In genomic region chr10:110477689-110478314, GRCm38 (mm10) we compare ENCODE assay signal across 11 mouse cellular contexts. TPM values are rescaled to one million over a fixed set of nuclear protein-coding genes. Genes with fewer than 3 reads are reported as not detected.
DNase-seq lines count a peak whose midpoint lies in the region; ATAC-seq lines count a peak whose summit lies in the region.
"Had no signal": no experiment of that assay in that cellular context is flagged by ENCODE, and none has a peak within 500 bp of the region (broad histone marks: within the 10 kb centered on the region; RNA-seq: fewer than 3 reads in every experiment).

No protein-coding gene starts in this region.

- no peak overlapping the region for H3K4me2 ChIP-seq in forebrain, embryonic 11.5 days (ENCODE audit: low read depth, low read length, severe bottlenecking)
- peak overlapping the region; percentile 15; the same call in 1 of the 2 replicates for H3K4me2 ChIP-seq in forebrain, embryonic 12.5 days
- H3K4me2 ChIP-seq in neural tube, embryonic 14.5 days (ENCODE audit: low read depth, low read length) = peak overlapping the region; percentile 22; the same call in 1 of the 2 replicates
- no peak overlapping the region for H3K4me2 ChIP-seq in kidney, embryonic 14.5 days (replicated peaks; ENCODE audit: low read depth, low read length)

- no peak overlapping the region for H3K4me3 ChIP-seq in forebrain, embryonic 11.5 days (ENCODE audit: low read depth, low read length)
- H3K4me3 ChIP-seq in forebrain, embryonic 10.5 days = no peak overlapping the region
- no peak overlapping the region for H3K4me3 ChIP-seq in forebrain, embryonic 12.5 days (replicated peaks)
- H3K4me3 ChIP-seq in neural tube, embryonic 14.5 days (ENCODE audit: low read depth, low read length) = no peak overlapping the region
- H3K4me3 ChIP-seq in kidney, embryonic 14.5 days (ENCODE audit: low read length) = no peak overlapping the region

- peak; percentile 87 for ATAC-seq in forebrain, embryonic 11.5 days (replicated peaks; ENCODE audit: low FRiP score)
- ATAC-seq in forebrain, embryonic 12.5 days (ENCODE audit: low FRiP score) = peak; percentile 84
- no peak; the same call in 1 of the 2 replicates for ATAC-seq in neural tube, embryonic 14.5 days (ENCODE audit: low read depth)
- ATAC-seq in kidney, embryonic 14.5 days (ENCODE audit: low FRiP score, low TSS enrichment) = no peak

- no peaks in the 10 kb centered on the region for H3K4me1 ChIP-seq in forebrain, embryonic 11.5 days (replicated peaks; ENCODE audit: control insufficient read depth, insufficient read depth, low read length)
- peaks cover 6% of the 10 kb centered on the region for H3K4me1 ChIP-seq in forebrain, embryonic 10.5 days
- H3K4me1 ChIP-seq in forebrain, embryonic 12.5 days = peaks cover 7% of the 10 kb centered on the region
- H3K4me1 ChIP-seq in neural tube, embryonic 14.5 days (ENCODE audit: control insufficient read depth, insufficient read depth, low read length) = no peaks in the 10 kb centered on the region
- H3K4me1 ChIP-seq in kidney, embryonic 14.5 days (ENCODE audit: control insufficient read depth, insufficient read depth, low read length) = no peaks in the 10 kb centered on the region

- 53% methylated on average over 11 of the region's 11 CpGs for WGBS in forebrain, embryonic 11.5 days
- WGBS in forebrain, embryonic 10.5 days = 73% methylated on average over 11 of the region's 11 CpGs
- WGBS in forebrain, embryonic 12.5 days = 42% methylated on average over 11 of the region's 11 CpGs
- WGBS in neural tube, embryonic 14.5 days = 29% methylated on average over 11 of the region's 11 CpGs
- WGBS in kidney, embryonic 14.5 days = 83% methylated on average over 11 of the region's 11 CpGs

- DNase-seq in forebrain, embryonic 11.5 days (ENCODE audit: low spot score) = peak; percentile 55
- DNase-seq in forebrain, embryonic 10.5 days (ENCODE audit: extremely low spot score, low spot score) = no peak
- peak; percentile 39 to 59 for DNase-seq in left cerebral cortex, postnatal 14 days (ENCODE audit: low spot score in 2 of 2)
- DNase-seq in MN1 (ENCODE audit: low spot score) = no peak
- DNase-seq in gastrocnemius, postnatal 36 days = no peak
- DNase-seq: heart, postnatal 10 days; kidney, postnatal 36 days; lung, postnatal 14 days had no signal

- H3K9me3 ChIP-seq in forebrain, embryonic 11.5 days (ENCODE audit: control insufficient read depth, low read length) = no peaks in the 10 kb centered on the region
- H3K9me3 ChIP-seq in forebrain, embryonic 10.5 days = no peaks in the 10 kb centered on the region
- H3K9me3 ChIP-seq in forebrain, embryonic 12.5 days = no peaks in the 10 kb centered on the region
- H3K9me3 ChIP-seq in neural tube, embryonic 14.5 days (ENCODE audit: control insufficient read depth, low read length) = no peaks in the 10 kb centered on the region
- no peaks in the 10 kb centered on the region for H3K9me3 ChIP-seq in kidney, embryonic 14.5 days (ENCODE audit: control insufficient read depth, low read length)

- no peak overlapping the region for H3K9ac ChIP-seq in forebrain, embryonic 11.5 days (ENCODE audit: low read length)
- no peak overlapping the region for H3K9ac ChIP-seq in forebrain, embryonic 12.5 days
- H3K9ac ChIP-seq in neural tube, embryonic 14.5 days (replicated peaks; ENCODE audit: low read depth, low read length) = no peak overlapping the region
- no peak overlapping the region for H3K9ac ChIP-seq in kidney, embryonic 14.5 days (ENCODE audit: low read depth, low read length)

- H3K27ac ChIP-seq in forebrain, embryonic 11.5 days (ENCODE audit: low read depth, low read length) = no peak overlapping the region
- no peak overlapping the region; the same call in 1 of the 2 replicates for H3K27ac ChIP-seq in forebrain, embryonic 10.5 days
- peak overlapping the region; percentile 68; the same call in 1 of the 2 replicates for H3K27ac ChIP-seq in forebrain, embryonic 12.5 days
- H3K27ac ChIP-seq in neural tube, embryonic 14.5 days (ENCODE audit: low read depth, low read length) = no peak overlapping the region
- no peak overlapping the region for H3K27ac ChIP-seq in kidney, embryonic 14.5 days (ENCODE audit: low read depth, low read length)

- no peaks in the 10 kb centered on the region for H3K36me3 ChIP-seq in forebrain, embryonic 11.5 days (ENCODE audit: control insufficient read depth, insufficient read depth, low read length)
- no peaks in the 10 kb centered on the region for H3K36me3 ChIP-seq in forebrain, embryonic 10.5 days (replicated peaks)
- no peaks in the 10 kb centered on the region for H3K36me3 ChIP-seq in forebrain, embryonic 12.5 days (replicated peaks)
- no peaks in the 10 kb centered on the region for H3K36me3 ChIP-seq in neural tube, embryonic 14.5 days (ENCODE audit: control insufficient read depth, insufficient read depth, low read length)
- H3K36me3 ChIP-seq in kidney, embryonic 14.5 days (ENCODE audit: control insufficient read depth, insufficient read depth, low read length) = no peaks in the 10 kb centered on the region

- H3K27me3 ChIP-seq in forebrain, embryonic 11.5 days (ENCODE audit: control insufficient read depth, insufficient read depth, low read length) = no peaks in the 10 kb centered on the region
- no peaks in the 10 kb centered on the region for H3K27me3 ChIP-seq in forebrain, embryonic 10.5 days (ENCODE audit: poor library complexity, severe bottlenecking)
- no peaks in the 10 kb centered on the region for H3K27me3 ChIP-seq in forebrain, embryonic 12.5 days
- no peaks in the 10 kb centered on the region for H3K27me3 ChIP-seq in neural tube, embryonic 14.5 days (ENCODE audit: control insufficient read depth, insufficient read depth, low read length)
- no peaks in the 10 kb centered on the region for H3K27me3 ChIP-seq in kidney, embryonic 14.5 days (ENCODE audit: control insufficient read depth, insufficient read depth, low read length)

- intact Hi-C loops in left cerebral cortex, postnatal 14 days (cut with DNase I) = no loop called here
- intact Hi-C loops in gastrocnemius, postnatal 36 days (cut with DNase I) = no loop called here

RNA-seq across cellular contexts. Expression of gene Nav3, which starts 21.8 kb away (rescaled TPM):
- polyA plus RNA-seq in forebrain, embryonic 11.5 days (2014; fragmentation: Nextera tagmentation; extraction: Ambion mirVana) = 4.0 and 4.3 TPM in 2 replicates
- polyA plus RNA-seq in forebrain, embryonic 10.5 days (2016; fragmentation: Nextera tagmentation; extraction: Ambion mirVana) = 1.00 and 1.0 TPM in 2 replicates
- polyA plus RNA-seq in forebrain, embryonic 12.5 days (2016; fragmentation: Nextera tagmentation; extraction: Ambion mirVana) = 9.8 and 10.7 TPM in 2 replicates
- 100 to 1,000 TPM; 250 to 303 TPM for total RNA-seq in left cerebral cortex, postnatal 14 days (2021)
- 33.2 and 34.6 TPM in 2 replicates for polyA plus RNA-seq in neural tube, embryonic 14.5 days (2014; fragmentation: Nextera tagmentation; extraction: Ambion mirVana)
- polyA plus RNA-seq in kidney, embryonic 14.5 days (2014; fragmentation: Nextera tagmentation; extraction: Ambion mirVana) = 5.0 and 5.5 TPM in 2 replicates
- total RNA-seq in gastrocnemius, postnatal 36 days (2021) = 1 to 10 TPM; 1.4 to 2.6 TPM

Comparison
In these comparisons a context has a peak if more than half of its experiments do, and no peak if none do; other contexts are left out.
1. DNase-seq: peak in forebrain, embryonic 11.5 days (single experiment) and left cerebral cortex, postnatal 14 days (2 of 2); none in forebrain, embryonic 10.5 days (single experiment), MN1 (single experiment) and gastrocnemius, postnatal 36 days (0 of 2).
2. H3K4me2 ChIP-seq: peak in forebrain, embryonic 12.5 days (single experiment) and neural tube, embryonic 14.5 days (single experiment); none in forebrain, embryonic 11.5 days (single experiment) and kidney, embryonic 14.5 days (single experiment).
3. ATAC-seq: peak in forebrain, embryonic 11.5 days (single experiment) and forebrain, embryonic 12.5 days (single experiment); none in neural tube, embryonic 14.5 days (single experiment) and kidney, embryonic 14.5 days (single experiment).